Mouse (Mus musculus) hindbrain, embryonic 14.5 days (tissue): ENCODE results near the gene Abtb1. TPM values are rescaled to one million over a fixed set of nuclear protein-coding genes. Genes with fewer than 3 reads are reported as not detected.

Experiments
- ATAC-seq: fragments of 200-750 bp; cut with Nextera tagmentation; 2 replicates; pipeline ENCODE4 v1.8.0; 2017; ENCODE audit warnings: moderate number of reproducible peaks, mild to moderate bottlenecking, moderate TSS enrichment, moderate library complexity; ENCODE audit not compliant: low FRiP score
- DNase-seq: peaks from one replicate; pipeline ENCODE4 v3.0.0-alpha.2; 2015; ENCODE audit warnings: low spot score
- H3K27ac ChIP-seq: fragments of 300-500 bp; sonication (generic); 2 replicates; pipeline ENCODE4 v1.5.1; 2014; ENCODE audit warnings: mild to moderate bottlenecking, moderate library complexity
- H3K27me3 ChIP-seq: fragments of 300-500 bp; sonication (generic); 2 replicates; pipeline ENCODE4 v1.6.1; 2014; ENCODE audit warnings: mild to moderate bottlenecking, low read length, mixed read lengths; ENCODE audit not compliant: control insufficient read depth, insufficient read depth
- H3K36me3 ChIP-seq: fragments of 300-500 bp; sonication (generic); replicated peaks from 2 replicates; pipeline ENCODE4 v1.6.1; 2014; ENCODE audit not compliant: control insufficient read depth, insufficient read depth
- H3K4me1 ChIP-seq: fragments of 300-500 bp; sonication (generic); replicated peaks from 2 replicates; pipeline ENCODE4 v1.6.1; 2014; ENCODE audit warnings: antibody characterized with exemption, low read length, mixed read lengths; ENCODE audit not compliant: control insufficient read depth, insufficient read depth
- H3K4me2 ChIP-seq: fragments of 300-500 bp; sonication (generic); replicated peaks from 2 replicates; pipeline ENCODE4 v1.6.1; 2014; ENCODE audit warnings: mild to moderate bottlenecking, moderate library complexity
- H3K4me3 ChIP-seq: fragments of 300-500 bp; sonication (generic); replicated peaks from 2 replicates; pipeline ENCODE4 v1.5.1; 2014; ENCODE audit warnings: mild to moderate bottlenecking, low read length
- H3K9ac ChIP-seq: fragments of 300-500 bp; sonication (generic); 2 replicates; pipeline ENCODE4 v1.6.1; 2014
- H3K9me3 ChIP-seq: fragments of 300-500 bp; sonication (generic); 2 replicates; pipeline ENCODE4 v1.6.1; 2016; ENCODE audit warnings: low read length; ENCODE audit not compliant: control insufficient read depth
- WGBS: fragments of 180-500 bp; shearing (Covaris S2); extraction: QIAGEN DNeasy Blood & Tissue Kit; methylation state at CpG from one replicate; pipeline ENCODE4 v1.1.7; 2014; 5-methylcytosine and 5-hydroxymethylcytosine counted together
- polyA plus RNA-seq: library from polyadenylated mRNA; unstranded; fragments of >200 nt; fragmentation: Nextera tagmentation; extraction: Ambion mirVana; gene quantifications from 2 replicates; pipeline ENCODE4 v1.2.1, GENCODE M21; 2014

Abtb1 gene
- polyA plus RNA-seq, 1 experiment from 2014 or later, result 33.8 TPM

DNA sequence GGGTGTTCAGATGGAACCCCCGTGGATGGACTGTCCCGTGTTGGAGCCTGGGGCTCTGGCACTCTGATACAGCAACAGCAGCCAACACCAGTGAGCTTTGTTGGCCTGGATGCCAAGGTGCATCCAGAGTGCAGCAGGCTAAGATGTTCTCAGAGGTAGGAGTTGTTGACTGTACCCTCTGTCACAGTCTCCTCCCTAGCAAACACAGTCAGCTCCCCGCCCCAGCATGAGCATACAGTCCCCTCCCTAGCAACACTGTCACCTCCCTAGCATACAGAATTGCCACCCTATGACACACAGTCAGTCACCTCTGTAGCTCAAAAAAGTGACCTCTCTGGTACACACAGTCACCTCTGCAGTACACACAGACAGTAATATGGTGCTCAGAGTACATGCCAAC lies 24.9 kb downstream of the Abtb1 start:
- Histone ChIP-seq H3K4me3 (no peak overlapping the region), H3K9me3 (no peaks in the 10 kb centered on the region), H3K27me3 (no peaks in the 10 kb centered on the region), H3K4me2 (no peak overlapping the region), H3K27ac (no peak overlapping the region), H3K4me1 (0 out of 2 replicates have a peak, but pooled peaks cover 6% of the 10 kb centered on the region), H3K36me3 (no peaks in the 10 kb centered on the region), H3K9ac (no peak overlapping the region)
- ATAC-seq, result no peak
- WGBS, result 86% methylated on average over 3 of the region's 3 CpGs
- no peak for DNase-seq

DNA sequence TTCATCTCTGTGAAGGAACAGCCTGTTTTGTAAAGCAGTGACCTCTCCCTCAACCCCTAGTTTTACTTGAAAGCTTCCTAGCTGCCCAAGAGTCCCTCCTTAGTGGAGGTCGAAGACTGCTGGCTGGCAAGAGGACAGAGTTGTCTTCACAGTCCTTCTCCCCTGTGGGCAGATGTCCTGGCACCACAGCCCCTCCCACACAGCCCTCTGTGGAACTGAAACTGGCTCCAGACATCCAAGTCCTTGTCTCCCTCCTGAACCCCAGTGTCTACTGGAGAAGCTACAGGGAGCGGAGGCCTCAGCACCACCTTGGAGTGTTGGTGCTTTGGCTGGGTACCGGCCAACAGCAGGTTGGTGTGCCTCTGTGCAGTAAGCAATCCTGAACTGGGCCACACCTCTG lies 26.3 kb downstream of the Abtb1 start:
- ATAC-seq (no peak), DNase-seq (no peak)
- Histone ChIP-seq H3K27me3 (no peaks in the 10 kb centered on the region), H3K4me1 (0 out of 2 replicates have a peak, but pooled peaks cover 6% of the 10 kb centered on the region), H3K27ac (no peak overlapping the region), H3K36me3 (no peaks in the 10 kb centered on the region), H3K4me3 (no peak overlapping the region), H3K9me3 (no peaks in the 10 kb centered on the region), H3K9ac (no peak overlapping the region), H3K4me2 (no peak overlapping the region)
- 76% methylated on average over 3 of the region's 3 CpGs for WGBS

DNA sequence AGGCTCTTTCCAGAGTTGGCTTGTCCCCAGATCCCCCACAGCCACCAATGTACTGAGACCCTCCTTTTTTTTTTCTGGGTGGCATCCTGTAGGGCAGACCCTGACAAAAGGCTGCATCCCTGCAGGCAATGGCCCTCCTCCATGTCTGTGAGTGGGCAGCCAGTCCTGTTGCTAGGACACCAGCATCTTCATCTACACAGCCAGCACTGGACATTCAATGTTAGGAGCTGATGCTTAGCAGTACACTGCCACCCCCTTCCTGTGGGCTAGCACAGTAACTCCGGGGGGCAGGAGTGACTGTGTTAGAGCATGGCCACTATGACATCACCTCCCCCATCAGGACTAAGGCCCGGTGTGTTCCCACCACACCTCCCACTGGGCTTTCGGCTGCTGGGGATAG lies 26.7 kb downstream of the Abtb1 start:
- 0 out of 2 replicates have a peak, but pooled peaks cover 6% of the 10 kb centered on the region for H3K4me1 ChIP-seq
- H3K4me3 ChIP-seq, result no peak overlapping the region
- no peaks in the 10 kb centered on the region for H3K36me3 ChIP-seq
- ATAC-seq (peak; percentile 41; the same call in 1 of the 2 replicates), DNase-seq (no peak)
- H3K9me3 ChIP-seq, result no peaks in the 10 kb centered on the region
- H3K27ac ChIP-seq, result no peak overlapping the region
- H3K4me2 ChIP-seq, result no peak overlapping the region
- H3K27me3 ChIP-seq, result no peaks in the 10 kb centered on the region
- WGBS, result 28% methylated on average over 3 of the region's 3 CpGs
- H3K9ac ChIP-seq, result no peak overlapping the region

- Histone ChIP-seq H3K27me3 (no peaks in the 10 kb centered on the region), H3K4me2 (no peak overlapping the region), H3K9ac (no peak overlapping the region), H3K4me3 (no peak overlapping the region), H3K9me3 (no peaks in the 10 kb centered on the region), H3K27ac (no peak overlapping the region), H3K36me3 (no peaks in the 10 kb centered on the region), H3K4me1 (0 out of 2 replicates have a peak, but pooled peaks cover 8% of the 10 kb centered on the region)
- no peak for ATAC-seq
- 90% methylated on average over 10 of the region's 10 CpGs for WGBS
- no peak for DNase-seq
These were observed 28.0 kb downstream of the Abtb1 start for GRCm38 (mm10) chr6:88813832-88814231.

GRCm38 (mm10) chr6:88812886-88813285 lies 28.9 kb downstream of the Abtb1 start:
- 70% methylated on average over 3 of the region's 3 CpGs for WGBS

DNA sequence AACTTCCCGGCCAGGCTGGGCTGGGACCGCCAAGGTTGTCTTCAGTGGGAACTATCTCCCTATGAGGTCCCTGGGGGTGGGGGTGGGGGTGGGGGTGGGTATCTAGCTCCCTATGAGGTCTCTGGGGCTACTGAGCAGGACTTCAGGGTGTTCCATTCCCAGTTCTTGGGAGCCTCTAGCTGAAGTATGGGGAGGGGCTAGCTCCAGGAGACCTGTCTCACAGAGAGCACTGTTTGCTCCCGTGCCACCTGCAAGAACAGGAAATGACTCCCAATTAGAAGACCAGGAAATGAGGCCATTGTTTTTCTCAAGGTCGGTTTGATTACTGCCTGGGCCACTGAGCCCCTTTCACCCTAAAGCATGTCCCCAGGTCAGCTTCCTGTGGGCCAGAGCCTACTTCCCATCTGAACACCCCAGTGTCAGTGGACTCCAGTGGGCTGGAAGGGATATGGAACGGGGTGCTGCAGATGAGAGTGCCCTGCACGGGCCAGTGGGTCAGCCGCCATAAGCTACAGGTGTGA lies 29.8 kb downstream of the Abtb1 start:
- Histone ChIP-seq H3K27ac (no peak overlapping the region), H3K36me3 (no peaks in the 10 kb centered on the region), H3K9ac (no peak overlapping the region), H3K4me1 (0 out of 2 replicates have a peak, but pooled peaks cover 8% of the 10 kb centered on the region), H3K9me3 (no peaks in the 10 kb centered on the region), H3K27me3 (no peaks in the 10 kb centered on the region), H3K4me3 (no peak overlapping the region), H3K4me2 (no peak overlapping the region)
- no peak for ATAC-seq
- DNase-seq, result no peak
- 76% methylated on average over 7 of the region's 7 CpGs for WGBS

More at GRCm38 (mm10) chr6:88812886-88813285, 28.9 kb downstream of the Abtb1 start:
- Histone ChIP-seq H3K27me3 (no peaks in the 10 kb centered on the region), H3K9me3 (no peaks in the 10 kb centered on the region), H3K27ac (no peak overlapping the region), H3K4me2 (no peak overlapping the region), H3K9ac (no peak overlapping the region), H3K4me3 (no peak overlapping the region), H3K36me3 (no peaks in the 10 kb centered on the region), H3K4me1 (0 out of 2 replicates have a peak, but pooled peaks cover 8% of the 10 kb centered on the region)
- DNase-seq, result peak; percentile 63
- ATAC-seq, result no peak

GRCm38 (mm10) chr6:88811396-88811795 lies 30.4 kb downstream of the Abtb1 start:
- 59% methylated on average over 7 of the region's 7 CpGs for WGBS

DNA sequence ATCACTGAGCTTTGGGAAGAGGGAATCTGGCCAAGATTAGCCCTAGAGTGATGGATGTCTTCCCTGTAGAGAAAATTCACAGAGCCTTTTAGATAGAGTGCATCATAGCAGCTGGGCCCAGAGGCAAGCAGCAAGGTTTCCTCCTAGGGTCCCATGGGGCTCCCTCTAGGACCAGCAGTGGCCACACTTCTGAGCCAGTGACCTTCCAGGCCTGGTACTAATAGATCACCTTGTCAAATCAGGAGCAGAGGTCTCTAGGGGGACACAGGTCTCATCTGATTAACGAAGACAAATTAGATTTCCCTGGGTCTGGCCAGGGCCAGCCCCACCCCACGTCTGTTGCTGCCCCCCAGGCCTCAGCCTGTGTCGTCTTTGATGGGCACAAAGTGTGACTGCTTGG lies 31.5 kb downstream of the Abtb1 start:
- no peak for ATAC-seq
- H3K36me3 ChIP-seq, result no peaks in the 10 kb centered on the region
- H3K4me2 ChIP-seq, result no peak overlapping the region
- H3K9me3 ChIP-seq, result no peaks in the 10 kb centered on the region
- 0 out of 2 replicates have a peak, but pooled peaks cover 8% of the 10 kb centered on the region for H3K4me1 ChIP-seq
- no peak for DNase-seq
- no peak overlapping the region for H3K4me3 ChIP-seq
- WGBS, result 35% methylated on average over 3 of the region's 3 CpGs
- no peaks in the 10 kb centered on the region for H3K27me3 ChIP-seq
- H3K27ac ChIP-seq, result no peak overlapping the region
- H3K9ac ChIP-seq, result no peak overlapping the region

More at GRCm38 (mm10) chr6:88811396-88811795, 30.4 kb downstream of the Abtb1 start:
- Histone ChIP-seq H3K4me2 (no peak overlapping the region), H3K4me1 (0 out of 2 replicates have a peak, but pooled peaks cover 8% of the 10 kb centered on the region), H3K36me3 (no peaks in the 10 kb centered on the region), H3K9me3 (no peaks in the 10 kb centered on the region), H3K27me3 (no peaks in the 10 kb centered on the region), H3K4me3 (no peak overlapping the region), H3K27ac (no peak overlapping the region), H3K9ac (no peak overlapping the region)
- no peak for DNase-seq
- no peak for ATAC-seq

DNA sequence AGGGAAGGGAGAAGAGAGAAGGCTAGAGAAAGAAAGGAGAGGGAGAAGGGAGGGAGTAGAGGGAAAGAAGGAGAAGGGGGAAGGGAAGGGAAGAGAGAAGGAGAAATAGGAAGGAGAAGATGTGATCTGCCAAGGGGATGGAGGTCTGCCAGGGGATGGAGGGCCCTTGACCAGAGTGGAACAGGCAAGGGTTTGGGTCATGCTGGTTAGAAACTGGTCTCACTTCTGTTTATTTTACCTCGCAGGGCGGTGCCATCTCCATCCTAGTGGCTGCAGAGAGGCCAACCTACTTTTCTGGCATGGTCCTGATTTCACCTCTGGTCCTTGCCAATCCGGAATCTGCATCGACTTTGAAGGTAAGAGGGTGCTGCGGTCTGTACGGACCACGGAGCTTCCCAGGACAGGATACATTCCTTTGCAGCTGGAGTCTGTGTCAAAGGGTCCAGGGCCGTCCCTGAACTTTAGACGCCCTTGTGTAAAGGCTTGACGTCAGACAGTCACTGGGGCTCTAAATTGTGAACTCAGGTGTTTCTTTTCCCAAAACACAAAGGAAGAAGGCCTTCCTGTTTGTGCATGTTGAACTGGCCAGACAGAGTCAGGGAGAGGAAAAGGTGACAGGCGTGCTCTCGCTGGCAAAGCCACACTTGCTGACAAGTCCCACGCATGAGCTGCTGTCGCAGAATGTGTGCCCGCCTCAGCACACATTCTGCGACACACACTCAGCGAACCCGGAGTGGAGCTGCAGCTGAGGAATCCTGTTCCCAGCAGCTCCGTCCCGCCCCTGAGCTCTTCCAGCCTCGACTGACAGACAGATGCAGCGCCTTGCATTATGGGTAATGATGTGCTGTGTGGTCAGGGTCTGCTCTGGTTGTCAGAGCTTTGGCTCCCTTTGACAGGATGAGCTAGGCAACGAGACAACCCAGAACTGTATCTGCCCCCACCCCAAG lies 32.4 kb downstream of the Abtb1 start:
- H3K4me1 ChIP-seq, result 0 out of 2 replicates have a peak, but pooled peaks cover 2% of the 10 kb centered on the region
- H3K27ac ChIP-seq, result no peak overlapping the region
- no peak overlapping the region for H3K4me2 ChIP-seq
- no peaks in the 10 kb centered on the region for H3K36me3 ChIP-seq
- H3K9me3 ChIP-seq, result no peaks in the 10 kb centered on the region
- DNase-seq, result no peak
- 65% methylated on average over 23 of the region's 23 CpGs for WGBS
- no peak overlapping the region for H3K9ac ChIP-seq
- peak; percentile 19; the same call in 1 of the 2 replicates for ATAC-seq
- H3K27me3 ChIP-seq, result no peaks in the 10 kb centered on the region
- H3K4me3 ChIP-seq, result no peak overlapping the region
